In the genomic region with DNA sequence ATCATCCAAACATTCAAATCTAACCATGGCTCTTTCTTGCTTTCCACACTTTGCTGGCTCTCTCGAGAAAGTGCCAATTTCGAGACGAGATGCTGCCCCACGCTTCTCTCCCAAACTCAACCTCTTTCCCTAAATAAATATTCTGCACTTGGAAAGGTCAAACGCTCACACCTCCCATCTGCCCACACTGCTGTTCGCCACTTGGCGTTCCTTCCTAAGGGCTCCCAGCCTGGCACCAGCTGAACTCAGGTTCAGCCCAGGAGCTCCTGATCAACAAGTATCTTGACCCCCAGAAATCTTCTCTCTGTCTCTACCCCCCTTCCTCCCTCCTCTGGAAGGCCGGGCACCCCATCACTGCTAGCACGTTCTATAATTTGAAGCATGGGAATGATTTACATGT, we compare ENCODE assay signal across 8 mouse cellular contexts. TPM values are rescaled to one million over a fixed set of nuclear protein-coding genes. Genes with fewer than 3 reads are reported as not detected.
DNase-seq lines count a peak whose midpoint lies in the region; ATAC-seq and TF ChIP-seq lines count a peak whose summit lies in the region.

No protein-coding gene starts in this region.

- 52% methylated on average over 9 of the region's 9 CpGs for WGBS in heart, postnatal 0 days
- WGBS in hindbrain, embryonic 11.5 days, result 66% methylated on average over 9 of the region's 9 CpGs
- 50% methylated on average over 9 of the region's 9 CpGs for WGBS in midbrain, embryonic 16.5 days

- DNase-seq in heart, postnatal 0 days (ENCODE audit: low spot score), result no peak
- no peak for DNase-seq in heart, adult 9 months (ENCODE audit: low spot score in 2 of 2)
- DNase-seq in cerebellum, adult 9-11 months, result peak; percentile 83
- DNase-seq in hindbrain, embryonic 11.5 days (ENCODE audit: low spot score), result no peak
- no peak for DNase-seq in frontal cortex, postnatal 14 days (ENCODE audit: low spot score in 2 of 2)
- DNase-seq in urinary bladder, postnatal 4 days (ENCODE audit: low spot score in 2 of 2), result no peak
- DNase-seq in embryo, embryonic 10.5 days (ENCODE audit: low spot score), result no peak

- peak overlapping the region; percentile 36 for H3K27ac ChIP-seq in heart, postnatal 0 days (ENCODE audit: low read depth)
- H3K27ac ChIP-seq in hindbrain, embryonic 11.5 days (ENCODE audit: low read depth, low read length), result no peak overlapping the region
- peak overlapping the region; percentile 71 for H3K27ac ChIP-seq in midbrain, embryonic 16.5 days (ENCODE audit: low read length)

- H3K9ac ChIP-seq in heart, postnatal 0 days (replicated peaks; ENCODE audit: low read depth, low read length), result no peak overlapping the region
- H3K9ac ChIP-seq in hindbrain, embryonic 11.5 days (ENCODE audit: low read depth, low read length), result no peak overlapping the region
- H3K9ac ChIP-seq in midbrain, embryonic 16.5 days (ENCODE audit: low read depth, low read length), result peak overlapping the region; percentile 18

- no peaks in the 10 kb centered on the region for H3K9me3 ChIP-seq in heart, postnatal 0 days (replicated peaks; ENCODE audit: control insufficient read depth, low read length)
- H3K9me3 ChIP-seq in hindbrain, embryonic 11.5 days (ENCODE audit: control insufficient read depth, low read length), result no peaks in the 10 kb centered on the region
- no peaks in the 10 kb centered on the region for H3K9me3 ChIP-seq in midbrain, embryonic 16.5 days (replicated peaks; ENCODE audit: control insufficient read depth, low read length, poor library complexity, severe bottlenecking)

- H3K4me2 ChIP-seq in heart, postnatal 0 days (ENCODE audit: low read depth, low read length), result peak overlapping the region; percentile 53
- peak overlapping the region; percentile 30; the same call in 1 of the 2 replicates for H3K4me2 ChIP-seq in hindbrain, embryonic 11.5 days (replicated peaks; ENCODE audit: low read depth, low read length)
- peak overlapping the region; percentile 63 for H3K4me2 ChIP-seq in midbrain, embryonic 16.5 days (ENCODE audit: low read length)

- no peaks in the 10 kb centered on the region for H3K27me3 ChIP-seq in heart, postnatal 0 days (ENCODE audit: control insufficient read depth, insufficient read depth, low read length)
- no peaks in the 10 kb centered on the region; the same call in 1 of the 2 replicates for H3K27me3 ChIP-seq in hindbrain, embryonic 11.5 days (ENCODE audit: control insufficient read depth, insufficient read depth, low read length)
- no peaks in the 10 kb centered on the region for H3K27me3 ChIP-seq in midbrain, embryonic 16.5 days (ENCODE audit: control insufficient read depth, insufficient read depth, low read depth, low read length)

- peaks cover 61% of the 10 kb centered on the region for H3K4me1 ChIP-seq in heart, postnatal 0 days (ENCODE audit: control insufficient read depth, insufficient read depth)
- H3K4me1 ChIP-seq in hindbrain, embryonic 11.5 days (replicated peaks; ENCODE audit: control insufficient read depth, insufficient read depth, low read length), result peaks cover 7% of the 10 kb centered on the region
- peaks cover 31% of the 10 kb centered on the region for H3K4me1 ChIP-seq in midbrain, embryonic 16.5 days (ENCODE audit: control insufficient read depth, insufficient read depth, low read length)

- no peak for ATAC-seq in heart, postnatal 0 days (ENCODE audit: insufficient read depth, low read depth)
- ATAC-seq in hindbrain, embryonic 11.5 days (ENCODE audit: low FRiP score), result no peak
- no peak for ATAC-seq in midbrain, embryonic 16.5 days

- TF ChIP-seq EP300 in heart, postnatal 0 days (IDR thresholded peaks at IDR 0.05; ENCODE audit: low read depth), result no peak

- no peak for TF ChIP-seq CTCF in heart, postnatal 0 days (IDR thresholded peaks at IDR 0.05; ENCODE audit: low read depth)

- H3K4me3 ChIP-seq in heart, postnatal 0 days (ENCODE audit: low read depth, low read length), result no peak overlapping the region
- peak overlapping the region; percentile 21; the same call in 1 of the 2 replicates for H3K4me3 ChIP-seq in hindbrain, embryonic 11.5 days (ENCODE audit: low read depth, low read length)
- H3K4me3 ChIP-seq in midbrain, embryonic 16.5 days (ENCODE audit: low read depth, low read length), result peak overlapping the region; percentile 42

- peaks cover 7% of the 10 kb centered on the region; the same call in 1 of the 2 replicates for H3K36me3 ChIP-seq in heart, postnatal 0 days (replicated peaks; ENCODE audit: control insufficient read depth, insufficient read depth, low read length)
- H3K36me3 ChIP-seq in hindbrain, embryonic 11.5 days (ENCODE audit: control insufficient read depth, insufficient read depth, low read length), result no peaks in the 10 kb centered on the region
- no peaks in the 10 kb centered on the region for H3K36me3 ChIP-seq in midbrain, embryonic 16.5 days (ENCODE audit: control insufficient read depth, insufficient read depth, low read length)

RNA-seq across cellular contexts. Expression of gene Elk3, which starts 34.1 kb away (rescaled TPM):
- total RNA-seq in heart, postnatal 0 days (2014; rRNA removed; ENCODE audit: low replicate concordance), result 45.0 and 47.3 TPM in 2 replicates
- 31.0 and 34.4 TPM in 2 replicates for polyA plus RNA-seq in heart, postnatal 0 days (2015; fragmentation: Nextera tagmentation; extraction: Ambion mirVana)
- 16.0 and 22.8 TPM in 2 replicates for polyA plus RNA-seq in hindbrain, embryonic 11.5 days (2014; fragmentation: Nextera tagmentation; extraction: Ambion mirVana)
- 6.4 and 6.5 TPM in 2 replicates for polyA plus RNA-seq in midbrain, embryonic 16.5 days (2015; fragmentation: Nextera tagmentation; extraction: Ambion mirVana)
